Mouse (Mus musculus): Measurements from ENCODE around the gene Cog2.

Cog2 gene

GRCm38 (mm10) chr8:124521946-124522345 is 1.4 kb downstream of the Cog2 start:
- no peak for DNase-seq

GRCm38 (mm10) chr8:124526261-124526660 is 5.7 kb downstream of the Cog2 start:
- no peak for DNase-seq

- no peak for DNase-seq
Observed at GRCm38 (mm10) chr8:124530076-124530475, 9.5 kb downstream of the Cog2 start.

- DNase-seq = no peak
Observed at GRCm38 (mm10) chr8:124530556-124530955, 10.0 kb downstream of the Cog2 start.

- no peak for DNase-seq
Observed at GRCm38 (mm10) chr8:124530996-124531395, 10.4 kb downstream of the Cog2 start.

- DNase-seq = no peak
Observed at GRCm38 (mm10) chr8:124532626-124533025, 12.1 kb downstream of the Cog2 start.

- DNase-seq = no peak
Observed at GRCm38 (mm10) chr8:124535451-124535850, 14.9 kb downstream of the Cog2 start.

- no peak for DNase-seq
Observed at GRCm38 (mm10) chr8:124540906-124541305, 20.3 kb downstream of the Cog2 start.

GRCm38 (mm10) chr8:124542001-124542400 is 21.4 kb downstream of the Cog2 start:
- no peak for DNase-seq

- no peak for DNase-seq
Observed at GRCm38 (mm10) chr8:124543272-124543671, 22.7 kb downstream of the Cog2 start.

GRCm38 (mm10) chr8:124546371-124546770 is 25.8 kb downstream of the Cog2 start:
- no peak for DNase-seq

- no peak for DNase-seq
Observed at GRCm38 (mm10) chr8:124546815-124547214, 26.2 kb downstream of the Cog2 start.

- no peak for DNase-seq
Observed at GRCm38 (mm10) chr8:124547269-124547668, 26.7 kb downstream of the Cog2 start.

- no peak for DNase-seq
Observed at GRCm38 (mm10) chr8:124548187-124548586, 27.6 kb downstream of the Cog2 start.

- DNase-seq = no peak
Observed at GRCm38 (mm10) chr8:124551011-124551661, 30.6 kb downstream of the Cog2 start.

GRCm38 (mm10) chr8:124555113-124555750 is 34.7 kb downstream of the Cog2 start:
- no peak for DNase-seq

- DNase-seq = no peak
Observed at GRCm38 (mm10) chr8:124556164-124556563, 35.6 kb downstream of the Cog2 start.

- DNase-seq = peak; percentile 71
Observed at GRCm38 (mm10) chr8:124556658-124557057, 36.1 kb downstream of the Cog2 start.

GRCm38 (mm10) chr8:124557476-124557875 is 36.9 kb downstream of the Cog2 start:
- DNase-seq = no peak

GRCm38 (mm10) chr8:124567126-124567525 is 46.6 kb downstream of the Cog2 start:
- no peak for DNase-seq

- DNase-seq = no peak
Observed at GRCm38 (mm10) chr8:124567584-124567983, 47.0 kb downstream of the Cog2 start.

GRCm38 (mm10) chr8:124569100-124569499 is 48.5 kb downstream of the Cog2 start:
- DNase-seq = peak; percentile 65

GRCm38 (mm10) chr8:124569593-124569992 is 49.0 kb downstream of the Cog2 start, which contains the start of gene Agt:
Gene Agt, minus strand, starts transcription at chr8:124569706.
- DNase-seq = no peak

GRCm38 (mm10) chr8:124571732-124572429 is 51.3 kb downstream of the Cog2 start:
- DNase-seq = no peak

Data from retina, postnatal 1 day (tissue).